Mouse (Mus musculus) cerebellum, adult 2 months (tissue): ENCODE results near the gene Gp1ba. TPM values are rescaled to one million over a fixed set of nuclear protein-coding genes. Genes with fewer than 3 reads are reported as not detected.

Source experiments
- DNase-seq, 2 experiments: peaks; one replicate each; pipeline ENCODE4 v3.0.0; 2021
- H3K27ac ChIP-seq: fragments of 200-500 bp; 2 replicates; pipeline ENCODE4 v1.5.1; 2012; ENCODE audit warnings: low read length, control low read depth, inconsistent platforms; ENCODE audit not compliant: insufficient read depth
- H3K27me3 ChIP-seq: fragments of 200-500 bp; 2 replicates; pipeline ENCODE4 v1.6.1; 2012; ENCODE audit warnings: inconsistent platforms, mild to moderate bottlenecking, low read length, moderate library complexity; ENCODE audit not compliant: control insufficient read depth, insufficient read depth
- H3K4me1 ChIP-seq: fragments of 200-500 bp; 2 replicates; pipeline ENCODE4 v1.6.1; 2011; ENCODE audit warnings: low read length; ENCODE audit not compliant: control insufficient read depth, insufficient read depth
- H3K4me3 ChIP-seq: fragments of 200-500 bp; replicated peaks from 2 replicates; pipeline ENCODE3; 2011; ENCODE audit warnings: mild to moderate bottlenecking, low read depth, low read length, control low read depth; ENCODE audit not compliant: insufficient read depth
- CTCF ChIP-seq: fragments of 200-500 bp; IDR thresholded peaks from 2 replicates; pipeline ENCODE4 v1.5.1; 2011; ENCODE audit warnings: low read depth, mild to moderate bottlenecking, control low read depth, low read length, moderate library complexity, borderline replicate concordance; ENCODE audit not compliant: insufficient read depth
- POLR2A ChIP-seq: fragments of 200-500 bp; IDR thresholded peaks from 2 replicates; pipeline ENCODE4 v1.6.1; 2011; ENCODE audit warnings: low read length, control low read depth, borderline replicate concordance; ENCODE audit not compliant: insufficient read depth
- WGBS: fragments of 180-500 bp; shearing (Covaris S2); methylation state at CpG from one replicate; pipeline ENCODE4 v1.1.7; 2018; 5-methylcytosine and 5-hydroxymethylcytosine counted together
- polyA plus RNA-seq: library from polyadenylated mRNA; depleted of rRNA; stranded (reverse); fragments of >200 nt; gene quantifications from 2 replicates; pipeline ENCODE4 v1.2.3, GENCODE M21; 2012

Gp1ba gene
- polyA plus RNA-seq, 1 experiment, result not detected

- Histone ChIP-seq H3K4me3 (no peak overlapping the region), H3K27me3 (no peaks in the 10 kb centered on the region), H3K27ac (no peak overlapping the region), H3K4me1 (peaks cover 4% of the 10 kb centered on the region)
- TF ChIP-seq CTCF (no peak), POLR2A (no peak)
- peak in 1 of 2 experiments; percentile 17 for DNase-seq
- 61% methylated on average over 11 of the region's 11 CpGs for WGBS
These were observed 35.6 kb downstream of the Gp1ba start for GRCm38 (mm10) chr11:70674501-70674900.

GRCm38 (mm10) chr11:70678092-70678491, 39.2 kb downstream of the Gp1ba start:
- no peak overlapping the region for H3K27ac ChIP-seq
- 78% methylated on average over 9 of the region's 9 CpGs for WGBS
- no peak for TF ChIP-seq POLR2A
- TF ChIP-seq CTCF, result no peak

GRCm38 (mm10) chr11:70678576-70678975, 39.7 kb downstream of the Gp1ba start:
- 71% methylated on average over 2 of the region's 2 CpGs for WGBS
- H3K4me1 ChIP-seq, result peaks cover 5% of the 10 kb centered on the region
- no peak for DNase-seq
- TF ChIP-seq CTCF (no peak), POLR2A (no peak)
- H3K27ac ChIP-seq, result no peak overlapping the region
- H3K4me3 ChIP-seq, result no peak overlapping the region
- no peaks in the 10 kb centered on the region for H3K27me3 ChIP-seq

More at GRCm38 (mm10) chr11:70678092-70678491, 39.2 kb downstream of the Gp1ba start:
- Histone ChIP-seq H3K27me3 (no peaks in the 10 kb centered on the region), H3K4me1 (peaks cover 4% of the 10 kb centered on the region), H3K4me3 (no peak overlapping the region)
- DNase-seq, result no peak

- Histone ChIP-seq H3K27me3 (no peaks in the 10 kb centered on the region), H3K4me3 (no peak overlapping the region), H3K4me1 (peaks cover 5% of the 10 kb centered on the region), H3K27ac (no peak overlapping the region)
- WGBS, result 96% methylated on average over 8 of the region's 8 CpGs
- TF ChIP-seq POLR2A (no peak), CTCF (no peak)
- DNase-seq, result no peak
These were observed 40.4 kb downstream of the Gp1ba start for GRCm38 (mm10) chr11:70679361-70679760.

GRCm38 (mm10) chr11:70679894-70680293, 41.0 kb downstream of the Gp1ba start:
- no peak for TF ChIP-seq POLR2A
- TF ChIP-seq CTCF, result no peak
- Histone ChIP-seq H3K27me3 (no peaks in the 10 kb centered on the region), H3K27ac (no peak overlapping the region), H3K4me3 (no peak overlapping the region), H3K4me1 (peaks cover 2% of the 10 kb centered on the region; the same call in 1 of the 2 replicates)
- 92% methylated on average over 8 of the region's 8 CpGs for WGBS
- no peak for DNase-seq

GRCm38 (mm10) chr11:70681170-70681569, 42.2 kb downstream of the Gp1ba start:
- DNase-seq, result no peak
- no peak for TF ChIP-seq CTCF
- no peaks in the 10 kb centered on the region for H3K27me3 ChIP-seq
- WGBS, result 66% methylated on average over 12 of the region's 12 CpGs
- H3K4me1 ChIP-seq, result peaks cover 5% of the 10 kb centered on the region; the same call in 1 of the 2 replicates
- H3K27ac ChIP-seq, result no peak overlapping the region
- no peak overlapping the region for H3K4me3 ChIP-seq

GRCm38 (mm10) chr11:70681897-70682581, 43.1 kb downstream of the Gp1ba start:
- H3K4me1 ChIP-seq, result peaks cover 5% of the 10 kb centered on the region; the same call in 1 of the 2 replicates
- H3K27ac ChIP-seq, result no peak overlapping the region
- H3K4me3 ChIP-seq, result no peak overlapping the region
- DNase-seq, result peak in 1 of 2 experiments; percentile 20
- H3K27me3 ChIP-seq, result no peaks in the 10 kb centered on the region
- TF ChIP-seq CTCF (peak; percentile 55; the same call in 1 of the 2 replicates), POLR2A (no peak)
- WGBS, result 28% methylated on average over 11 of the region's 11 CpGs

GRCm38 (mm10) chr11:70683640-70684039, 44.7 kb downstream of the Gp1ba start:
- TF ChIP-seq POLR2A (no peak), CTCF (no peak)
- Histone ChIP-seq H3K4me1 (peaks cover 8% of the 10 kb centered on the region; the same call in 1 of the 2 replicates), H3K4me3 (no peak overlapping the region), H3K27ac (no peak overlapping the region), H3K27me3 (no peaks in the 10 kb centered on the region)
- DNase-seq, result no peak
- WGBS, result 90% methylated on average over 5 of the region's 5 CpGs
